Mouse (Mus musculus) E14TG2a.4 (cell line): ENCODE data around the gene Rptor.

Experiments
- CTCF ChIP-seq: conservative IDR thresholded peaks from 2 replicates; pipeline ENCODE4 v1.5.1; 2014; ENCODE audit warnings: low read length
- NANOG ChIP-seq: IDR thresholded peaks from 2 replicates; pipeline ENCODE4 v1.6.1; 2014; ENCODE audit warnings: borderline replicate concordance, low read length, mixed read lengths
- POU5F1 ChIP-seq: IDR thresholded peaks from 2 replicates; pipeline ENCODE4 v1.6.1; 2014; ENCODE audit warnings: low read length, borderline replicate concordance

DNA sequence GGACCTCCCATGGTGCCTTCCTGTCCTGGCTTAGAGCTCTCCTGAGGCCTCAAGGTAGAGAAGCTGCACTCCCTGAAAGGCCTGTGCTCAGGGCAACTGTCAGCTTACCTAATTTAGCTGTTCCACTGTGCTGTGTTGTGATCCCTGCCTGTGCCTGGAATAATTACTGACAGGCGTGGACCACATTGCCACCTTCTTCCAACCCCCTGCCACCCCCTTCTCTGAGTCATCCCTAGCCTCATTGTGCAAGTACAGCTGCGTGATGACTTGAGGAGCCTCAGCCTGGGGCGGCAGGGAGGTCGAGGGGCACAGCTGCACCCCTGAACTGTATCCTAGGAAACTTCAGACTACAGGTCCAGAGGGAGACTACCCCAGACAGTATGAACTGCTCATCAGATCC, 345.6 kb downstream of the Rptor start:
- TF ChIP-seq CTCF (no peak), NANOG (no peak), POU5F1 (no peak)
